Mouse (Mus musculus): ENCODE data around the gene Ttc25. TPM values are rescaled to one million over a fixed set of nuclear protein-coding genes. Genes with fewer than 3 reads are reported as not detected.

The Ttc25 gene
- polyA plus RNA-seq, 1 experiment: 0.71 TPM

DNA sequence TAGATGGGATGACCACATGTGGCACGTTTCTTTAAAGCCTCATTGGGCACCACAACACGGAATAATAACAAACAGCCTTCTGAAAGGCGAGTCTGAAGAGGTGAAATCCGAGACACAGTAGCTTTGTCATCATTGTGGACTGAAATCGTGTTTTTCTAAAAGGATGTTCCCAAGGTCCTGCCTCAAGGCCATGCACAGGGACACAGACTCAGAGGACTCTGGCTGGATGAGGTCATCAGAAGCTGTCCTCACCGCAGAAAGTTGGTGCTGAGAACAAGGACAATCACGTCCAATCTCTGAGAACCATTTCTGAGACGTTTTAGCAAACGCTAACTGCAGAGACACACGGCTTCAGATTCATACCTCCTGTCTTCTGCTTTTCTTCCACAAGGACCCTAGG is 31.7 kb upstream of the Ttc25 start:
- H3K79me2 ChIP-seq (ENCODE audit: control insufficient read depth, insufficient read depth): no peaks in the 10 kb centered on the region
- H3K4me2 ChIP-seq (ENCODE audit: low read depth): no peak overlapping the region
- TF ChIP-seq USF1 (IDR thresholded peaks at IDR 0.05; ENCODE audit: low read depth) (no peak), MAX (IDR thresholded peaks at IDR 0.05; ENCODE audit: low read depth) (no peak), POLR2A (IDR thresholded peaks at IDR 0.05; ENCODE audit: insufficient read length, low read depth) (no peak), REST (IDR thresholded peaks at IDR 0.05; ENCODE audit: insufficient read depth, insufficient read length) (no peak), CEBPB (IDR thresholded peaks at IDR 0.05; ENCODE audit: insufficient read depth, poor library complexity, severe bottlenecking) (no peak), MYOG (IDR thresholded peaks at IDR 0.05; ENCODE audit: control insufficient read depth in 1 of 3, insufficient read depth in 1 of 3, insufficient read length in 2 of 3, low read depth in 2 of 3) (no peak)
- H3K4me3 ChIP-seq: no peak overlapping the region
- peaks cover 69% of the 10 kb centered on the region for H3K36me3 ChIP-seq (ENCODE audit: control insufficient read depth, insufficient read depth)
- H3ac ChIP-seq (ENCODE audit: control insufficient read depth, insufficient read length): no peak overlapping the region
- H3K27me3 ChIP-seq (ENCODE audit: control insufficient read depth, insufficient read depth, insufficient read length): no peaks in the 10 kb centered on the region

GRCm38 (mm10) chr11:100515061-100515460 is 30.3 kb upstream of the Ttc25 start:
- H3K36me3 ChIP-seq (ENCODE audit: control insufficient read depth, insufficient read depth): peaks cover 70% of the 10 kb centered on the region

GRCm38 (mm10) chr11:100515789-100516188 is 29.6 kb upstream of the Ttc25 start:
- H3K4me3 ChIP-seq: no peak overlapping the region
- TF ChIP-seq MYOG (IDR thresholded peaks at IDR 0.05; ENCODE audit: control insufficient read depth in 1 of 3, insufficient read depth in 1 of 3, insufficient read length in 2 of 3, low read depth in 2 of 3) (no peak), REST (IDR thresholded peaks at IDR 0.05; ENCODE audit: insufficient read depth, insufficient read length) (no peak), POLR2A (IDR thresholded peaks at IDR 0.05; ENCODE audit: insufficient read length, low read depth) (no peak), MYOD1 (IDR thresholded peaks at IDR 0.05; ENCODE audit: control insufficient read depth in 1 of 3, insufficient read length in 2 of 3, low read depth in 2 of 3) (no peak), CEBPB (IDR thresholded peaks at IDR 0.05; ENCODE audit: insufficient read depth, poor library complexity, severe bottlenecking) (no peak), E2F4 (IDR thresholded peaks at IDR 0.05; ENCODE audit: insufficient read depth) (no peak), USF1 (IDR thresholded peaks at IDR 0.05; ENCODE audit: low read depth) (no peak), SRF (IDR thresholded peaks at IDR 0.05; ENCODE audit: control insufficient read depth, insufficient read length, low read depth) (no peak), TCF12 (IDR thresholded peaks at IDR 0.05; ENCODE audit: insufficient read depth, poor library complexity, severe bottlenecking) (no peak), MAX (IDR thresholded peaks at IDR 0.05; ENCODE audit: low read depth) (no peak), POLR2AphosphoS2 (IDR thresholded peaks at IDR 0.05; ENCODE audit: insufficient read length, low read depth) (no peak), TCF3 (IDR thresholded peaks at IDR 0.05; ENCODE audit: insufficient read length, low read depth) (no peak)
- H3K36me3 ChIP-seq (ENCODE audit: control insufficient read depth, insufficient read depth): peaks cover 74% of the 10 kb centered on the region
- H3ac ChIP-seq (ENCODE audit: control insufficient read depth, insufficient read length): no peak overlapping the region
- H3K79me2 ChIP-seq (ENCODE audit: control insufficient read depth, insufficient read depth): no peaks in the 10 kb centered on the region
- H3K4me2 ChIP-seq (ENCODE audit: low read depth): no peak overlapping the region
- no peaks in the 10 kb centered on the region for H3K27me3 ChIP-seq (ENCODE audit: control insufficient read depth, insufficient read depth, insufficient read length)

More at GRCm38 (mm10) chr11:100515061-100515460, 30.3 kb upstream of the Ttc25 start:
- TF ChIP-seq POLR2A (IDR thresholded peaks at IDR 0.05; ENCODE audit: insufficient read length, low read depth) (no peak), MYOD1 (IDR thresholded peaks at IDR 0.05; ENCODE audit: control insufficient read depth in 1 of 3, insufficient read length in 2 of 3, low read depth in 2 of 3) (no peak), TCF3 (IDR thresholded peaks at IDR 0.05; ENCODE audit: insufficient read length, low read depth) (no peak), MAX (IDR thresholded peaks at IDR 0.05; ENCODE audit: low read depth) (no peak), MYOG (IDR thresholded peaks at IDR 0.05; ENCODE audit: control insufficient read depth in 1 of 3, insufficient read depth in 1 of 3, insufficient read length in 2 of 3, low read depth in 2 of 3) (no peak), REST (IDR thresholded peaks at IDR 0.05; ENCODE audit: insufficient read depth, insufficient read length) (no peak)
- H3K79me2 ChIP-seq (ENCODE audit: control insufficient read depth, insufficient read depth): no peaks in the 10 kb centered on the region
- H3K4me2 ChIP-seq (ENCODE audit: low read depth): no peak overlapping the region
- no peak overlapping the region for H3ac ChIP-seq (ENCODE audit: control insufficient read depth, insufficient read length)
- H3K4me3 ChIP-seq: no peak overlapping the region
- H3K27me3 ChIP-seq (ENCODE audit: control insufficient read depth, insufficient read depth, insufficient read length): no peaks in the 10 kb centered on the region

DNA sequence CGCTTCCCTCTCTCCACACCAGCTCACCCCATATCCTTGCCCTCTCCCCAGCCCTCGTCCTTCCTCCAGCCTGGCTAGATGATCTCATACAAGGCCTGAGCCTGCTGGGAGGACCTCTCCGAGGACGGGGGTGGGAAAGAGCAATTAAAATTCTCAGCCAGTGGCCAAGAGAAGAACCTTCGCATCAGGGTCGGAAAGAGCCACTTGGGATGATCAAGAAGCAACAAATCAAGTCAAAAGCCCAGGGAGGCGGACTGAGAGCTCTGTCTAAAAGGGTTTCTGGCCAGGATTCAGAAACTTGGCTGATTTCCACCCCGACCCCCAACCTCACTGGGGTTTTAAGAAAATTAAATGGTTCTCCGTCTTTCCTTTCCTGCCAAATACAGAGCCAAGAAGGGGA is 29.1 kb upstream of the Ttc25 start:
- no peak overlapping the region for H3K4me2 ChIP-seq (ENCODE audit: low read depth)
- H3ac ChIP-seq (ENCODE audit: control insufficient read depth, insufficient read length): no peak overlapping the region

DNA sequence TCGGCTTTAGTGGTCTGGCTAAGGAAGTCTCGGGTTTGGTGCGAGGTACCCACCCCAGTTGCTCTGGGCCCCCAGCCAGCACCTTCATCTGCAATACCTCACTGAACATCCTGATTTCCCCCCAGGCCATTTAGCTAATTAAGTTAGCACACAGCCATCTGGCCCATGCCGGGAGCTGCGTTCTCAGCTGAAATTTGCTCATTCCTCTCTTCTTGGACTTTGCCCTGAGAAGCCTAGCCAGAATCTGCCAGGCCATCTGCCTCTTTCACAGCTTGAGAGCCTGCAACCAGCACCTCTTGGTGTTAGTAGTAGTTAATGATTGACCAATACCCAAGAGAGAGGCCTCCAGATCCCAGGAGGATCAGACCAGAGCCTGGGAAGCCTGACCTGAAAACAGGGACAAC is 27.2 kb upstream of the Ttc25 start:
- no peak for TF ChIP-seq POLR2A (IDR thresholded peaks at IDR 0.05; ENCODE audit: insufficient read length, low read depth)
- TF ChIP-seq CEBPB (IDR thresholded peaks at IDR 0.05; ENCODE audit: insufficient read depth, poor library complexity, severe bottlenecking): no peak
- no peak for TF ChIP-seq TCF3 (IDR thresholded peaks at IDR 0.05; ENCODE audit: insufficient read length, low read depth)
- TF ChIP-seq TCF12 (IDR thresholded peaks at IDR 0.05; ENCODE audit: insufficient read depth, poor library complexity, severe bottlenecking): no peak
- no peak for TF ChIP-seq REST (IDR thresholded peaks at IDR 0.05; ENCODE audit: insufficient read depth, insufficient read length)
- no peak for TF ChIP-seq MYOG (IDR thresholded peaks at IDR 0.05; ENCODE audit: control insufficient read depth in 1 of 3, insufficient read depth in 1 of 3, insufficient read length in 2 of 3, low read depth in 2 of 3)
- TF ChIP-seq MAX (IDR thresholded peaks at IDR 0.05; ENCODE audit: low read depth): no peak
- no peak for TF ChIP-seq USF1 (IDR thresholded peaks at IDR 0.05; ENCODE audit: low read depth)
- TF ChIP-seq POLR2AphosphoS2 (IDR thresholded peaks at IDR 0.05; ENCODE audit: insufficient read length, low read depth): no peak
- TF ChIP-seq MYOD1 (IDR thresholded peaks at IDR 0.05; ENCODE audit: control insufficient read depth in 1 of 3, insufficient read length in 2 of 3, low read depth in 2 of 3): no peak
- TF ChIP-seq E2F4 (IDR thresholded peaks at IDR 0.05; ENCODE audit: insufficient read depth): no peak
- Histone ChIP-seq H3K27me3 (ENCODE audit: control insufficient read depth, insufficient read depth, insufficient read length) (no peaks in the 10 kb centered on the region), H3K36me3 (ENCODE audit: control insufficient read depth, insufficient read depth) (peaks cover 70% of the 10 kb centered on the region), H3ac (ENCODE audit: control insufficient read depth, insufficient read length) (no peak overlapping the region), H3K4me3 (no peak overlapping the region), H3K4me2 (ENCODE audit: low read depth) (no peak overlapping the region), H3K79me2 (ENCODE audit: control insufficient read depth, insufficient read depth) (peaks cover 14% of the 10 kb centered on the region)

More for the DNA sequence above, 29.1 kb upstream of the Ttc25 start:
- TF ChIP-seq CEBPB (IDR thresholded peaks at IDR 0.05; ENCODE audit: insufficient read depth, poor library complexity, severe bottlenecking) (no peak), MAX (IDR thresholded peaks at IDR 0.05; ENCODE audit: low read depth) (no peak), REST (IDR thresholded peaks at IDR 0.05; ENCODE audit: insufficient read depth, insufficient read length) (no peak), MYOD1 (IDR thresholded peaks at IDR 0.05; ENCODE audit: control insufficient read depth in 1 of 3, insufficient read length in 2 of 3, low read depth in 2 of 3) (no peak), TCF12 (IDR thresholded peaks at IDR 0.05; ENCODE audit: insufficient read depth, poor library complexity, severe bottlenecking) (no peak), POLR2AphosphoS2 (IDR thresholded peaks at IDR 0.05; ENCODE audit: insufficient read length, low read depth) (no peak), USF1 (IDR thresholded peaks at IDR 0.05; ENCODE audit: low read depth) (no peak), MYOG (IDR thresholded peaks at IDR 0.05; ENCODE audit: control insufficient read depth in 1 of 3, insufficient read depth in 1 of 3, insufficient read length in 2 of 3, low read depth in 2 of 3) (no peak), TCF3 (IDR thresholded peaks at IDR 0.05; ENCODE audit: insufficient read length, low read depth) (no peak)
- Histone ChIP-seq H3K27me3 (ENCODE audit: control insufficient read depth, insufficient read depth, insufficient read length) (no peaks in the 10 kb centered on the region), H3K4me3 (no peak overlapping the region), H3K36me3 (ENCODE audit: control insufficient read depth, insufficient read depth) (peaks cover 69% of the 10 kb centered on the region), H3K79me2 (ENCODE audit: control insufficient read depth, insufficient read depth) (no peaks in the 10 kb centered on the region)
